Mouse (Mus musculus) embryo, embryonic 10.5 days (tissue): Measurements from ENCODE around the gene Prelp.
"Not testable (repeated sequence)": the region's sequence is repeated elsewhere in the genome, so short reads cannot be mapped to it uniquely, and the experiment has no call there.

Source experiments
- DNase-seq: peaks from one replicate; pipeline ENCODE4 v3.0.0-alpha.2; 2015; ENCODE audit warnings: low spot score

Prelp gene

DNA sequence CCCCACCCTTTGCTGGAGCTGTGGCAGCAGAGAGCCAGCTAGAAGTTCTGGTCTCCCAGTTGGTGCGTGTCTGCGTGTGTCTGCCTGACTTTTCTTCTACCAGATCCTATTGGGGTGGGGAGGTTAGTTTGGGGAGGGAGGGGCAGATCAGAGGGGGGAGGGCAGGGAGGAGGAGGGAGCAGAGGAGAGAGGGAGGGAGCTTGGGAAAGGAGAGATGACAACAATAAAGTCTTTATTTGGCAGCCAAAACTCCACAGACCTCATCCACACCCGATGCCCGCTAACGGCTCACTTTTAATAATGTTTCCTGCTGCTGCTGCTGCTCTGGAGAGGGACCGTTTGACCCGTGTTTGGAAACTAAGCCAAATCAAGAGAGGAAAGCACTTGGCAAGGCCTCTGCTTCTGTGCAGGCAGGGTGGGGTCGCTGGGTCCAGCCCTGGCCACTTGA is at the start of gene Prelp:
Gene Prelp, minus strand, starts transcription at position 111 of the 448 bp plus-strand sequence.
- DNase-seq, result no peak

DNA sequence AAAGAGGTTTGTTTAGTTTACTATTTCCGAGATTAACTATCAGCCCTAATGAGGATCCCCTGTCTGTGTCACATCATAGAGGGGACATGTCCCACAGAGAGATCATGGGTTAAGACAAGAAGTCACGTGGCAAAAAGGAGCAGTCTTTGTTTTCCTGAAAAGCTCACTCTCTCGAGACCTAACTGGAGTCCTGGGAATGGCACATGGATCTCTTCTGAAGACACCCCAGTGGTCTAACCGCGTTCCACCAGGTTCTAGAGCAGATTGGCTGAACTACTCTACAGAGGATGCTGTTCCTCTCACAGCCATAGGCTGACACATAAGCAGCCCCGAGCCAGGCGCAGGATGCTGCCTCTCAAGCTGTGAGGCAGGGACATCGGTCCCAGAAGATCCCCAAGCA is 48.2 kb upstream of the Prelp start:
- DNase-seq, result no peak

DNA sequence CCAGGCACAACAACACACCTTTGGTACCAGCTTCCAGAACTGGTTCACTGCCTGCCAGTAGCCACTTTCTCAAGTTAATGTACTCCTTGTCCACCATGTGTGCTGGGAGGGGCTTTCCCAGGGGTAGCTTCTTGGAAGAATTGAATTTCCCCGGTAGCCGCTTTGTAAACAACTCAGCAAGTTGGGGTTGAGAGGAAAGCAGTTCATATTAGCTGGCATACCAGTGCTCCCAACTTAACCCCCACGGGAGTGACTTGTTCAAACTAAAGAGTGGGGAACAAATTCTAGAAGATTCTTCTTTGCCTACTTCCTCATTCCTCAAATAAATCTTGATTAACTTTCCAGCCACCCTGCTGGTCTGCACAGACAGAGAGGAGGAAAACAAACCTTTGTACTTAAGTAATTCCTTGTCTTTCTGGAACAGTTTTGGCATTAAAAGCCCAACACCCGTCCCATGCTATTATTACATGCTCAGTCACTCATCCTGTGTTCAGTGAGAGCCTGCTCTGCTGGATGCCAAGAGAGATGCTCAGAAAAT is 47.6 kb upstream of the Prelp start:
- DNase-seq, result no peak

DNA sequence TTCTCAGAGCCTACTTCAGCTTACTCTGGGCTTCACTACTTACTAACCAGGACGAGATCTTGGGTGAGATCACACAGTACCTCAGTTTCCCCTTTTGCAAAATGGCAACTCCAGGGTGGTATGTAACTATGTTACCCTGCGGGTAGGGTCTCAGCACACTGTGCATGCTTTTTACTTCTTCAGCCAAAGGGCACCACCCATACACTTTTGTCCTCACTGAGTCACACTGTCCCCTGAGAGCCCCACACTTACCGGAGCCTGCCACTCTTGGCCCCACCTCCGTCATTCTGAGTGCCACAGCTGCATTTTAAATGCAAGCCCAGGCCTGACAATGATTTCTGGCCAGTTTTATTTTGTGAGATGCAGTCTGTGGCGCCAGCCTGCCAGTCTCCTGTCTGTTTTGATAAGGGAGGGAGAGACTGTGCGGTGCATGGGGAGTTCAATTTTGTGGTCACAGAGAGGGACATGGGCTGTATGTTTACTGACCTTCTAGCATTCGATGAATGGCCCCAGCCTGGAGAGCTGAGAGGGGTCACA is 46.3 kb upstream of the Prelp start:
- DNase-seq, result no peak

DNA sequence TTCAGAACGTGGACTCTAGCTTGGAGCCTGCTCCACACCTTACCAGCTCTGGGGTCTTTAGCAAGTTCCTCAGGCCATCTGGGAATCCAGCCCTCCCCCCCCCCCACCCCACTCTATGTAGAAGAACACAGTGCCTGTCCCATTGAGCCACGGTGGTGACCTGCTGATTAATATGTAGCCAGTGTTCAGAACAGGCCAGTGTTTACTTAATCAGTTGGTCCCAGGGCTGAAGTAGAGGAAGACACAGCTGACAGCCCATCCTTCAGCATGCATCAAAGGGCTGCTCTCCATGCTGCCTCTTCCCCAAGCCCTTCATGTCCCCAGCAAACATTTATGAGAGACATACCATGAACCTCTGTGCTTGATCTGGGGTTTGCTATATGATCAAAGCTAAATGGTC is 44.8 kb upstream of the Prelp start:
- DNase-seq, result no peak

DNA sequence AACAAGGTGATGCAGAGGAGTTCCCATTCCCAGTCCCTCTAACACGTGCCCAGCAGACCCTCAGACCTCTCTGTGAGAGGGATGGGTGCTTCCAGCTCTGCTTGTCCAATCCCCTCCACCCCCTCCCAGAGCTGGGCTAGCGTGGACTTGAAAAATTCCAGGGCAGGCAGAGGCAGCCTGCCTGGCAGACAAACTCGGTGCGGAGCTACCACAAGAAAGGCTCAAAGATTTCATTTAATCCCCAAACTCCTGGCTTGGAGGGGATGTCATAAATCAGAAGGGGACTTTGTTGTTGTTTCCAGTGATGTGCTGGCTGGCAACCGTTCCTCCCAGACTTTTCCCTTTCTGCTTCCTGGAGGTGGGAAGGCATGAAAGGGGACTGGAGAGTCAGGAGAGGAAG is 44.1 kb upstream of the Prelp start:
- peak; percentile 33 for DNase-seq

DNA sequence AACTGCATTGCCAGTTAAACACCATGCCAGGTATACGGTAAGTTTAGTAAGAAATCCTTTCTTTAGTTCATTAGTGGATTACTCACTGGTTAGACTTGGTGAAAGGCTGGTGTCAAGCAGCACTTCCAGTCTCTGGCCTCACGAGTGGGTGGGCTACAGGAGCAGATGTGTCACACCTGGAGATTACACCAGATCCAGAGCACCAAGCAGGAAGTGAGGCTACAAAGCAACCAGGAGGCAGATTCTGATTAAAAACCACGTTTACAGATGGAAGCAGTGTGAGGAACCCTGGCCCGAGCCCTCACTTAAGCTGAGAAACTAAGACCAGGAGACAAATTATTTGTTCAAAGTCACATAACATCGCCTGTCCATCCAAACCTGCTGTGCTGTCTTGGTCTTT is 43.5 kb upstream of the Prelp start:
- DNase-seq, result no peak

DNA sequence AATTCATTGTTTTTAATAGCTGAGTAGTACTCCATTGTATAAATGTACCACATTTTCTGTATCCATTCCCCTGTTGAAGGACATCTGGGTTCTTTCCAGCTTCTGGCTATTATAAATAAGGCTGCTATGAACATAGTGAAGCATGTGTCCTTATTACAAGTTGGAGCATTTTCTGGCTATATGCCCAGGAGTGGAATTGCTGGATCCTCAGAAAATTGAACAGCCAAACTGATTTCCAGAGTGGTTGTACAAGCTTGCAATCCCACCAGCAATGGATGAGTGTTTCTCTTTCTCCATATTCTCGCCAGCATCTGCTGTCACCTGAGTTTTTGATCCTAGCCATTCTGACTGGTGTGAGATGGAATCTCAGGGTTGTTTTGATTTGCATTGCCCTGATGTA is 42.4 kb upstream of the Prelp start:
- DNase-seq, result not testable (repeated sequence)

DNA sequence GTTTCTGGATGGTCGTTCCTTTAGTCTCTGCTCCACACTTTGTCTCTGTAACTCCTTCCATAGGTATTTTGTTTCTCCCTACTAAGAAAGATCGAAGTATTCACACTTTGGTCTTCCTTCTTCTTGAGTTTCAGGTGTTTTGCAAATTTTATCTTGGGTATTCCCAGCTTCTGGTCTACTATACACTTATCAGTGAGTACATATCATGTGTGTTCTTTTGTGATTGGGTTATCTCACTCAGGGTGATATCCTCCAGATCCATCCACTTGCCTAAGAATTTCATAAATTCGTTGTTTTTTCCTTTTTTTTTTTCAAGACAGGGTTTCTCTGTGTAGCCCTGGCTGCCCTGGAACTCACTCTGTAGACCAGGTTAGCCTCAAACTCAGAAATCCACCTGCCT is 41.9 kb upstream of the Prelp start:
- not testable (repeated sequence) for DNase-seq

DNA sequence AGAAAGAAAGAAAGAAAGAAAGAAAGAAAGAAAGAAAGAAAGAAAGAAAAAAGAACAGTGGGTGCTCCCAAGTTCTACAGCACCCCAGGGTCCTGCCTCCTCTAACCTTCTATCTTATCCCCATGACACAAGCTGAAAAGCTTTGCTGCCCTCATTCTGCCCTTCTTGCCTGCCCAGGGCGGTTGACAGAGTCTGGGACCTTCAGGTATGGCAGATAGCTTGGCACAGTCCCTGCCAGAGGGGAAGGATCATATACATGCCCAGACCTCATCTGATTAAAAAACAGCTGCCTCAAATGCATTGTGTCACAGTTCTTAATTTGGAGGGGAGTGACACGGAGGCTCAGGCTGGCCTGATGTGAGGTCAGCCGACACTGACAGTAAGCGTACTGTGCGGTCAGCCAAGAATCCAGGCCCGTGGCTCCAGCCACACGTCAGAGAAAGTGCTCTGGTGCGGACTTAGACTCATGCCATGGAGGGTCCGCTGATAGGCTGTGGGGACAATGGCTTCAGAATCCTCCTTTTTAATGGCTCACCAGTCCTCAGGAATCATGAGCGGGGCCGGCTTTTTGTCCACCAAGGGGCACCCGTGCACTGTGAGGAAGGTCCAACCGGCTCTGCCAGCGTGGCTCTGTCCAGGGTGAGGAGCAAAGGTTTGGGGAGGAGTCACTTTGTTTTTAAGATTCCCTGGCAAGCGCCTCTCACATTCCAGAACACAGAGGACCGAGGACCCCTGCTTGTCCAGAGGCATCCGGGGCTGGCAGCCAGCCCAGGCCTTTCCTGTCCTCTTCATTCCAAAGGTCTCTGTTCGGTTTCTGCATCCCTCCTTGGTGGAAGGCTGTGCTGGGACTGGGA is 40.3 kb upstream of the Prelp start:
- DNase-seq, result peak; percentile 83

DNA sequence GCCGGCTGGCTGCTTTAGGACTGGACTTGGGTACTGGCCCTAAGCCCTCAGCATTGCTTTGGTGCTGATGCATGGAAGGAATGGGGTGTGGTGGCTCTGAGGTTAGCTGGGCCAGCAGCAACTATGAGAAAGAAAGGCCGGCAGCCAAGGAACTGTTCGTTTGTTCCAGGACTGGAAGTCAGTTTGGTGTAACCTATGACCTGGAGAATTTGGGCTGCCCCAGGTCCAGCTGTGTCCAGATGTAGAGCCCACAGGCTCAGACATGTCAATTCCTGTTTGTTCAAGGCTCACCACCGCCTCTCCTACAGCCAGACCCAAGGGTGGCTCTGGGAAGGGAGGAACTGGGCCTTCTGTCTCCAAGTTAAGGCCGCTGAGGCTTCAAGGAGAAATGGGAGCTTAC is 38.3 kb upstream of the Prelp start:
- DNase-seq, result no peak

DNA sequence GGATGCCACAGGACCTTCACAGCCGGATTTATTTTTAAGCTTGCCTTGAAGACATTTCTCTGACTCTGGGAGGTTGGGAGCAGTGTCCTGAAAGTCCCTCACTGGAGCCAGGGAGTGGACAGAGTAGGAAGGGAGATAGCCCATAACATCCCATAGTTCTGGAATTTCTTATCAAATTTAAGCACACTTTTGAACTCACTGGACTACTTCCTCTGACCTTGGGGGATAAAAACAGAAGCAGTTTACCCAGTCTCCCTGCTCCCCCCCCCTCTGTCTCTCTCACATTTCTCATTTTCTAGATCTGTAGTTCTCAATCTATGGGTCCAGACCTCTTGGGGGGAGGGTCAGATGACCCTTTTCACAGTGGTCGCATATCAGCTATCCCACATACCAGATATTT is 32.8 kb upstream of the Prelp start:
- no peak for DNase-seq

DNA sequence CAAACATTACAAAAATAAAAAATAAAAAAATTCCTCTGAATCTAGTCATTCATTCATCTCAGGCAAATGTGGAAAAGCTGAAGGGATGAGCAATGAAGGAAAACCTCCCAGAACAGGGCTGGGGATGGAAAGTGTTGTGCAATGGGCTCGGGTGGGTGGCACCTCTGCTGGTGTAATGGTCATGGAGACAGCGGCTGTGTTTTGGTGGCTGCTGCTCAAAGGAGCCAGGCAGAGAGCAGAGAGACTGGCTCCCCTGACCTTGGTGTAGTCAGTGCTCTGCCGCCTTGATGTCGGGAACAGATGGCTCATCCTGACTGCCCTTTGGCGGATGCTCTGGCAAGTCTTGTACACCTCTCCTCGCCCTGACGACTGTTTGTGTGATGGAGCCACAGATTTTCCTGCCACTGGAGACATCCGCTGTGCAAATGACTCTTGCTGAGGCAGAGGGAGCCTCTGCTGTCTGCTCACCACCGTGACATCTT is 32.1 kb upstream of the Prelp start:
- no peak for DNase-seq

DNA sequence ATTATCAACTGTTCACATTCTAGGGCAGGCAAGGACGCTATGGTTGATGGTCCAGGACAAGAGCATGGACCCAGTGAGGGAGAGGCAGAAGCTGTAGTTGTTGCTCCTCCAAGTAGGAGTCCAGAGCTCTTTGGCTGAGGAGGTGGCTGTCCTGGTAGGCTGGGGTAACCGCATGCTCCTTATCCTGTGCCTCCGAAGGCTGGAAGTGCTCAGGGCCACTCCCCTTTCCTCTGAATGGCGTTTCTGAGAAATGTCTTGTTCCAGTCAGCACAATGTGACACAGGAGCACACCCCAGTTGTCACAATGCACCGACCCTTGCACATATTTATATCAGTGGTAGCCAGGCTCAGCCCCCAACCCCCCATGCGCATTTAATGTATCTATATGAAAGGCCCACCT is 30.4 kb upstream of the Prelp start:
- DNase-seq, result no peak

DNA sequence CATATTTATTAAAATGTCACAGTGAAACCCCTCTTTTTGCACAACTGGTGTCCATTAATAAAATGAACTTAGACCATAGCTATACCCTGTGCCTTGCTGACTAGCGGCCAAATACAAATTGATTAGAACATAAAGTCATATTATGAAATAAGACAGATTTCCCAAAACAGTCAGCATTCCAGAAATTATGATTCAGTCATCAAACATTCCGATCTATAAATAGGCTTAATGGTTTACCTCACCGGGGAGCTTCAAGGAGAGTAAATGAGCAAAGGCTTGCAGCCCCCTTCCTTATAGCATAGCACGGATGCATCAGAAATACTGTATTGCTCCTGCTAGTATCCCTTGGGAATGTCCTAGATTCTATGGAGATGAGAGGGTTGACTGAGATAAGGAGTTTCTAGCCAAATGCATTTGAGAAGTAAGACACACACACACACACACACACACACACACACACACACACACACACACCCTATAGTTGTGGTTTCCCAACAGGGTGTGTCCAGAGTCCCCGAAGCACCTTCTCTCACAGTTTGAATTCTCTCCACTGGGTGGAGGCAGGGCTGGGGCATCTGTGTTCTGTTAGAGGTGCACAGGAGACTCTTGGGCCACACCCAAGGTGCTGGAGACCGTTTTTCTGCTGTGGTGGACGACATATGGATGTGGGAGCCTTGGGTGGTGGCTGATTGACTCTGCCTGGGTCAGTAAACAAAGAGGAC is 29.0 kb upstream of the Prelp start:
- no peak for DNase-seq

DNA sequence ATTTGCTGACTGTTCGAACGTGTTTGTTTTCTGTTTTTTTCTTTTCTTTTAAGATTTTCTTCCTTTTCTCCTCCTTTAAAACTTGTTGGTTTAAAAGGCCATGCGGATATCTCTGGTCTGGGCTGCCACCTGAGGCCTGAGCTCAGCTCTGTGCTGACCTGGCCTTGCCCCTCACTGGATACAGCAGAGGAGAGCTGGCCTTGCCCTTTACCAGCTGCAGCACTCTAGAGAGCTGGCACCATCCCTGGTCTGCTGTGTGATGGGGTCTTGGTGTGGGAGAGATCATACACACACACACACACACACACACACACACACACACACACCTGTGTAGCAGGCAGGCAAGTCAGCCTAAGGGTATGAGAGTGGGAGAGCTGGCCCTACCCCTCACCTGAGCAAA is 23.9 kb upstream of the Prelp start:
- DNase-seq, result no peak

DNA sequence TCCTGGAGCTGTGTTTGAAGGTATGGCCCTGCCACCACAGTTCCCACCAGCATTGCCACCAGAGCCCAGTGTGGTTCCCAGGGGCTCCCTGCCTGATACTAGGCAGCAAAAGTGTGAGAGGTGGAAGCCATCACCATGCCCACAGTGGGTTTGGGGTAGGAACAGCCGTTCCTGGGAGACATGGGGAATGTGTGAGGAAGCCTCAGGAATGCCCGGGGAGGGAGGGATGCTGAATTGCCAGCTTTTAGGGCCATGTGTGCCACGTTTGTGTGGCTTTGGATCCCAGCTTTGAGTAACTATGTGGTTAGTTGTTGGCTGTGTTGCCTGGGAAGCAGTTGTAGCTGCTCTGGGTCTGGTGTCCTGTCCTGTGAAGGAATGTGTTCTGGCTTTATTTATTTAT is 20.7 kb upstream of the Prelp start:
- no peak for DNase-seq

DNA sequence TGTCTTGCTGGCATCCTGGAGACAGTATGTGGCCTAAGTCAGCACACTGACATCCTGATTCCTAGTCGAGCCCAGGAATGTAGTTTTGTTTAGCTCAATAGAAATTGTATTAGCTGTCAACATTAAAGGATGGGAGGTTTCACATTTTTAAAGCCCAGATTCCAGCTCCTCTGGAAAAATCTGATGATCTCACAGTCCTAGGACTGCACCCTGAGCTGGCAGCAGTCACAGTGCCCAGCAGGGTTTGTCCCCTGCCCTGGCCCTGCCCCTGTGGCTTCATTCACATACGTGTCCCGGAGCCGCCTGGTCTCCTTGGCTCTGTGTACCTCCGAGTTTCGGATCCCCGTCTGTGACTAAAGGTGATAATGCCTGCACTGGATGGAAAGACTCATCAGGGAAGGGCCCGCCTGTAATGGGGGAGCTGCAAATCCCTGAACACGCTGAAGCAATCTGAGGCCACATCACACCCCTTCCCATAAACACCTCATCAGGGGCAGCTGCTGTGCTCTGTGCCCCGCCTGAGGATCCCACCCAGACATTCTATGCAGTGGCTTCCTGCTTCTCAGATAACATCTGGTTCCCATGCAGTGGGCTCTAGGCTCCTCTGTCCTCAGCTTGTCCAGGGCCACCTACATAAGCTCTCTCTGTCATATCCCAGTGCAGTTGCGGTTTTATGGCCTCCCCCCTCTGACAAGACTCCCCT is 20.1 kb upstream of the Prelp start:
- peak; percentile 36 for DNase-seq

DNA sequence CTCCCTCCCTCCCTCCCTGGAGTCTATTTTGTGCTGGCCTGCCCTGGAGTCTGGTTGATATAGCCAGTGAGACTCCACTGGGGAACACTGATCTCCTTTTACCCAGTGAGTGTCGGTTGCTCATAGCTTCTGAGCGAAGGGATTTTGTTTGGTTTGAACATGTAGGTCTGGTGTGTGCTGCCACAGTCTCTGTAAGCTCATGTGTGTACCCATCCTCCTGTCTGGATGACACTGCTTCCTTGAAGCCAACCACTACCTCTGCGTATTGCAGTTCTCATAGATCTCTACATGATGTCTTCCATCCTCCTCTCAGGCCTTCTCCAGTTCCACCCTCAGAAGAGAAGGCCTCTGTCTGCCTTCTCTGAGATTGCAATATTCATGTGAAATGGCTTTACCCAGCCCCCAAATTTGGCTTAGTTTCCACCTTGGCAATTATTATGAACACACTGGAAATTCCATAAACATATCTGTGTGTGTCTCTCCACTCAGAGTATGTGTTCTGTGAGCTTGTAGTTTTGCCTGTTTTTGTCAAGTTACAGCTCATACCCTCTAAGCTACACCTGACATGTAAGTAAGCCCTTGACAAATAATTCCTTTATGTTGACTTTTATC is 19.4 kb upstream of the Prelp start:
- no peak for DNase-seq

DNA sequence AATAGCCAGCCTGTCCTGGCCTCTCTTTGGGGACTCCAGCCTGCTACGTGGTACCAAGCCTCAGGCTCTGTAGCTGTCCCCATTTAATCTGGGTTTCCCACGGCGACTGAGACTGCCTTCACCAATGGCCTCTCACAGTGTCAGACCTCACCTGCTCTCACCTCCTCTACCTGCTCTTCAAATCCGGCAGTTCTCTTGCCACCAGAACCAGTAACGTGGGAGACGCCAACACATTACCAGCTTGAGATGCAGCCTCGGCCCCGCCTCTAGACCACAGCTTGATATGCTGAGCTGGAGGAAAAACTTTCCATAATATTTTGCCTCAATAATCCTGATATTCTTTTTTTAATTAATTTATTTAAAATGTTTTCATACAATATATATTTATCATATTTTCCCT is 18.5 kb upstream of the Prelp start:
- DNase-seq, result no peak

DNA sequence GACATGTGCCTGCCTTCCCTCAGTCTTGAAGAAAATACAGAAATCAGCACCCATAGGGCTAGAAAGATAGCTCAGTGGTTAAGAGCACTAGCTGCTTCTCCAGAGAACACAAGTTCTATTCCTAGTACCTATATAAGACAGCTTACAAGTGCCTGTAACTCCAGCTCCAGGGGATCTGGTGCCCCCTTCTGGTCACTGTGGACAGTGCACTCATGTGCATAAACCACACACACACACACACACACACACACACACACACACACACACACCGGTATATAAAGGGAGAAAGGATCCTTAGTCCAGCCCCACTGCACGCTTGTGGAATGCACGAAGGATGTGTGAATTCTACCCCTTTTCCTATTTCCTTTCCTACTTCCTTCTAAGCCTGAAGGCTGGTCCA is 15.0 kb upstream of the Prelp start:
- DNase-seq, result no peak
